Mouse (Mus musculus): ENCODE results near the gene Hist1h1c.
"Not testable (repeated sequence)": the region's sequence is repeated elsewhere in the genome, so short reads cannot be mapped to it uniquely, and the experiment has no call there.

Hist1h1c gene

GRCm38 (mm10) chr13:23738677-23739068 lies at the start of gene Hist1h1c:
TSS of gene Hist1h1c (plus strand) at chr13:23738808.
- DNase-seq (ENCODE audit: low spot score): peak; percentile 92

DNA sequence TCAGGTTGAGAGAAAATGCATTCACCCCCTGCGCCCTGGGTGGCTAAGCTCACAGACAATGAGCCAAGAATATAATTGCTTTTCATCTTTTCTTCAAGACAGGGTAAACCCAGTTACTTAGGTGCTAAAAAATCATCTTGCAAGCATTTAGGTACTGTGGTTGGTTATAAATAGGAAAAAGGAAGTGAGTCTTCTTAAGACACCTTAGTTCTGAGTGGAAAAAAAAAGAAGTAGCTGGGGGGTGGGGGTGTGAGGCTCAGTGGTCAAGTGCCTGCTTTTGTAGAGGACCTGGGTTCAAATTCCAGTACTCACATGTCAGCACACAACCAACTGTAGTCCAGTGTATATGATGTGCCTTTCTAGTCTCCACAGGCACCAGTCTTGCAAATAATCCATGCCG lies 49.7 kb upstream of the Hist1h1c start:
- DNase-seq (ENCODE audit: low spot score): no peak

DNA sequence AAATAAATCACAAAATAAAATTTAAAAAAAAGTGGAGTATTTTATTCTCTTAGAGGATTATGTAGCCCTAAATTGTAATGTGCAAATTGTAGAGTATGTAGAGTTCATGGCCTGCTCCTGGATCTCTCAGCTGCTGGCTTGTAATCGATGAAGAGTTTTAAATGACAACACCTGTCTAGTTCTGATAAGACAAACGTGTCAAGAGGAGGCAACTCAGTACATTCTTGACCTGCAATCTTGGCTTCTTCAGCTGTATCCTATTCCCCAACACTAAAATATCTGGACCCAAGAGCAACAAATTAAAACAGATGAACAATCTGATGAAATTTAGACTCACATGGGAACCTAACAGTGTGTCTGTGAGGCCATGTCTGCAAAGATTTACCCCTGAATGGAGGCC lies 49.1 kb upstream of the Hist1h1c start:
- no peak for DNase-seq (ENCODE audit: low spot score)

- no peak for DNase-seq (ENCODE audit: low spot score)
These were observed 44.7 kb upstream of the Hist1h1c start for GRCm38 (mm10) chr13:23693856-23694440.

- no peak for DNase-seq (ENCODE audit: low spot score)
These were observed 43.7 kb upstream of the Hist1h1c start for GRCm38 (mm10) chr13:23694956-23695355.

DNA sequence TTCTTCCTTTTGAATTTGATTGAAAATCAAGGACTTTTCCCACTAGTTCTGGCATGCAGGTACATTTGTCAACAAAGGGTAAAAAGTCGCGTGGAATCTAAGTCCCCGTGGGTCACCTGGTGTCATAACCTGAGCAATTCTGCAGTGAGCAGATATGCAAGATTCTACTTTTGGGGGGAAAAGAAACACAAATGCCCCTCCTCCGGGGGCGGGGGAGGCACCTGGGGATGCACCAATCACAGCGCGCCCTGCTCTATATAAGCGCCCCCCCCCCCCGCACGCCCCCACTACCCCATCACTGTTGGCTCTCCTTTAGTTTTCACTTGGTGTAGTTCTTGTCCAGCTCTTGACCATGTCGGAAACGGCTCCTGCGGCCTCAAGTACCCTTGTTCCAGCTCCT lies 43.1 kb upstream of the Hist1h1c start, which contains the start of gene Hist1h1t:
Gene Hist1h1t, plus strand, starts transcription at position 301 of the 400 bp plus-strand sequence.
- peak; percentile 48 for DNase-seq (ENCODE audit: low spot score)

DNA sequence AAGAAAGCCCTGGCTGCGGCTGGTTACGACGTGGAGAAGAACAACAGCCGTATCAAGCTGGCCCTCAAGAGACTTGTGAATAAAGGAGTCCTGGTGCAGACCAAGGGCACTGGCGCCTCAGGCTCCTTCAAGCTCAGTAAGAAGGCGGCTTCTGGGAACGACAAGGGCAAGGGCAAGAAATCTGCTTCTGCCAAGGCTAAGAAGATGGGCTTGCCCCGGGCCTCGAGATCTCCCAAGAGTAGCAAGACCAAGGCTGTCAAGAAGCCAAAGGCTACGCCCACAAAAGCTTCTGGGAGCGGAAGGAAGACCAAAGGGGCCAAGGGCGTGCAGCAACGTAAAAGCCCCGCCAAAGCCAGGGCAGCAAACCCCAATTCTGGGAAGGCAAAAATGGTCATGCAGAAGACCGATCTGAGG lies 42.5 kb upstream of the Hist1h1c start:
- DNase-seq (ENCODE audit: low spot score): peak; percentile 59

DNA sequence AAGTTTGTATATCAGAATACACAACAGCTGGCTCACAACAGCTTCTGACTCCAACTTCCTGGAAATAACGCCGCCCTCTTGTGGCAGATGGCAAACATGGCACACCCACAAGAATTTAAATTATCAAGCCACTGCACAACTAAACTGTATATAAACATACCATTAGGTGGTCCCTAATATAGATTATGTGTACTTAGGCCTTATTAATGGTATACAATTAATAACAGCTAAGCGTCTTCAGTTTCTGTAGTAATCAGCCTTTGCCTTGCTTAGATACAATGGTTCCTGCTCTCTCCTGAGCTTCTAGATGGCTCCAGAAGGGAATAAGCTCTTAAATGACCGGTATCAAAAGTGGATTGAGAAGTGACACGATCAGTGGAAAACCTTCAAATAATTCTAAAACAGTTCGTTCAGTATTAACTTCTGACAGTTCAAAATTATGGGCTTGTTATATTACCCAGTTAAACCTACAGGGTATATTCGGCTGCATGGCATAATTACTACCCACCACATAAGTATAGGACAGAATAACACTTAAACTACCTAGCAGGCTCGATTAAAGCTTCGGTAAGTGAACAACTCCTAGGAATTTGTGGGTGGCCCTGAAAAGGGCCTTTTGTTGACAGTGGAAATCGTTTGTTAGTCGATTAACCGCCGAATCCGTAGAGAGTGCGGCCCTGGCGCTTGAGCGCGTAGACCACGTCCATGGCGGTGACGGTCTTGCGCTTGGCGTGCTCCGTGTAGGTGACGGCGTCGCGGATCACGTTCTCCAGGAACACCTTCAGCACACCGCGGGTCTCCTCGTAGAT lies 40.9 kb upstream of the Hist1h1c start:
- peak; percentile 75 for DNase-seq (ENCODE audit: low spot score)

DNA sequence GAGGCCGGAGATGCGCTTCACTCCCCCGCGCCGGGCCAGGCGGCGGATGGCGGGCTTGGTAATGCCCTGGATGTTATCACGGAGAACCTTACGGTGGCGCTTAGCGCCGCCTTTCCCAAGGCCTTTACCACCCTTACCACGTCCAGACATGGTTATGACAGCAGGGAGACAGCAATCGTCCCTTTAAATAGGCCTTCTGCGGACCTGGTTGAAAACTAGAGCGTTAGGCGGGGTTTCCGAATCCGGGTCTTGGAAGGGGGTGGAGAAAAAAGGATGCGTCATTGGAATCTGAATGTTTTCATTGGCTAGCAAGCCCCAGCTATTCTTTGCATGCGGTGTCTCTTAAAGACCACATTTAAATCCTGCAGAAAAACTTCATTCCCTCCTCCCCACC lies 40.3 kb upstream of the Hist1h1c start, which contains the start of gene Hist1h4c:
Gene Hist1h4c, minus strand, starts transcription at position 155 of the 394 bp plus-strand sequence.
- peak; percentile 96 for DNase-seq (ENCODE audit: low spot score)

- DNase-seq (ENCODE audit: low spot score): no peak
These were observed 39.6 kb upstream of the Hist1h1c start for GRCm38 (mm10) chr13:23698996-23699395.

- DNase-seq (ENCODE audit: low spot score): no peak
These were observed 38.8 kb upstream of the Hist1h1c start for GRCm38 (mm10) chr13:23699767-23700166.

GRCm38 (mm10) chr13:23700786-23701520 lies 37.7 kb upstream of the Hist1h1c start:
- DNase-seq (ENCODE audit: low spot score): peak; percentile 64

GRCm38 (mm10) chr13:23702220-23702619 lies 36.4 kb upstream of the Hist1h1c start:
- DNase-seq (ENCODE audit: low spot score): no peak

DNA sequence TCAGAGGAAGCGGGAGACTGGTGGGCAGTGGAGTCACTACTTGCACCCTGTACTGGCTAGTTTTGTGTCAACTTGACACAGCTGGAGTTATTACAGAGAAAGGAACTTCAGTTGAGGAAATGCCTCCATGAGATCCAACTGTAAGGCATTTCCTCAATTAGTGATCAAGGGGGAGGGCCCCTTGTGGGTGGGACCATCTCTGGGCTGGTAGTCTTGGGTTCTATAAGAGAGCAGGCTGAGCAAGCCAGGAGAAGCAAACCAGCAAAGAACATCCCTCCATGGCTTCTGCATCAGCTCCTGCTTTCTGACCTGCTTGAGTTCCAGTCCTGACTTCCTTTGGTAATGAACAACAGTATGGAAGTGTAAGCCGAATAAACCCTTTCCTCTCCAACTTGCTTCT lies 35.8 kb upstream of the Hist1h1c start:
- DNase-seq (ENCODE audit: low spot score): not testable (repeated sequence)

- no peak for DNase-seq (ENCODE audit: low spot score)
These were observed 32.8 kb upstream of the Hist1h1c start for GRCm38 (mm10) chr13:23705751-23706356.

DNA sequence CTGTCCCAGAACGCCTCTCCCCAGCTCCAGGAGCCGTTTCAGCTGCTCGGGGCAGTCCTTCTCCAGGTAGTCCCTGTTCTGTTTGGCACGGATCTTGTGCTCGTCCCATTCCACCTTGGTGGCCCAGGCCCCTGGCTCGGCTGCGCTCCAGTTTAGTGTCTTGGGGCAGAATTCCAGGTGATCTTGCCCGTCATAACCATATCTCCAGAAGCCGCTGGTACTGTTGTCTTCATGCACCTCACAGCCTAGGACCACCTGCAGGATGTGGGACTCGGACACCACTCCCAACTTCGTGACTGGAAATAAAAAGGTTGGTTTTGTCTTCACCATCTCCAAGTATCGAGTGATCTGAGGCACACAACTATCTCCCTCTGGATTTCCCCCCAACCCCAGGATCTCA lies 31.8 kb upstream of the Hist1h1c start:
- DNase-seq (ENCODE audit: low spot score): no peak

GRCm38 (mm10) chr13:23708041-23708440 lies 30.6 kb upstream of the Hist1h1c start:
- DNase-seq (ENCODE audit: low spot score): no peak

- DNase-seq (ENCODE audit: low spot score): no peak
These were observed 30.0 kb upstream of the Hist1h1c start for GRCm38 (mm10) chr13:23708654-23709053.

DNA sequence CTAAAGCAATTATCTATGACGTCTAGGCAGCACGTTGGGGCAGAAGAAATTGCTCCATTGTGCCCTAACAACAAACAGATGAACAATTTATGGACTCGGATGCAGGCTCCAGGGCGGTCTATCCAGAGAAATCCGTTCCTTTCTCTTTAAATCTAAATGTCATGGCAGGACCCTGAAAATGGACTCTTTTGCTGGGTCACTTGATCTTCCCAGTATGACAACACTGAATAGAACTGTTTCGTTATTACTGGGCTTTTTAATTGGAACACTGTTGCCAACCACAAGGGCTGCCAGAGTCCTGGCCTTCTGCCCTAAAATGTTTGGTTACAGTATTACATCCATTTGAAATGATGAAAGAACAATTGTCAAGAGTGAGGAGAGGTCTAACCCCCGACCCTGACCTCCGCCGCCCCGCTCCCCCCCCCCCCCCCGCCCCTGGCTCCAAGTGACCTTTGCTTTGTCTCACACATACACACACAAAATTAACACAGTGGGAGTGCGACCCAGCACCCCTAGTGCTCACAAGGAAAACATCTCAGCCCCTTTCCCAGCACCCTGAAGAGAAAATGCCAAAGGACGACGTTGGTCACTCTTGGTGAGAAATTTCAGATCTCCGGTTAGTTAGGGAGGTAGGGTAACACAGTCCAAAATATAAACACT lies 28.8 kb upstream of the Hist1h1c start:
- DNase-seq (ENCODE audit: low spot score): peak; percentile 55

- DNase-seq (ENCODE audit: low spot score): peak; percentile 68
These were observed 28.1 kb upstream of the Hist1h1c start, which contains the start of gene Hfe for GRCm38 (mm10) chr13:23710374-23711089. TSS of gene Hfe (minus strand) at chr13:23710854.
